21 mouse cellular contexts compared by ENCODE assay signal in genomic region chr11:19197790-19198189, GRCm38 (mm10).
"Had no signal": no experiment of that assay in that cellular context is flagged by ENCODE, and none has a peak within 500 bp of the region (broad histone marks: within the 10 kb centered on the region; RNA-seq: fewer than 3 reads in every experiment).

No protein-coding gene starts in this region.

- H3K36me3 ChIP-seq: limb, embryonic 12.5 days; limb, embryonic 15.5 days; midbrain, embryonic 12.5 days; stomach, embryonic 15.5 days had no signal

- ATAC-seq: inflammation-experienced regulatory T-cells, adult 6 months; intestine, embryonic 16.5 days; liver, postnatal 0 days; lung, postnatal 0 days had no signal

- H3K9me3 ChIP-seq: limb, embryonic 12.5 days; limb, embryonic 15.5 days; midbrain, embryonic 12.5 days; stomach, embryonic 15.5 days had no signal

- H3K4me3 ChIP-seq: layer of hippocampus, adult 2 months; limb, embryonic 12.5 days; limb, embryonic 15.5 days; midbrain, embryonic 12.5 days; stomach, embryonic 15.5 days had no signal

- H3K9ac ChIP-seq: limb, embryonic 12.5 days; limb, embryonic 15.5 days; liver, embryonic 14.5 days; liver, postnatal 0 days; lung, embryonic 14.5 days; midbrain, embryonic 12.5 days; stomach, embryonic 15.5 days had no signal

- H3K27me3 ChIP-seq: limb, embryonic 12.5 days; limb, embryonic 15.5 days; stomach, embryonic 15.5 days had no signal

- H3K4me2 ChIP-seq: limb, embryonic 12.5 days; limb, embryonic 15.5 days; liver, embryonic 11.5 days; lung, embryonic 14.5 days; midbrain, embryonic 12.5 days; stomach, embryonic 15.5 days had no signal

- H3K27ac ChIP-seq: kidney, postnatal 0 days; layer of hippocampus, adult 2 months; limb, embryonic 12.5 days; limb, embryonic 15.5 days; liver, embryonic 14.5 days; macrophage; midbrain, embryonic 12.5 days; stomach, embryonic 15.5 days had no signal

- DNase-seq: kidney, adult 18-20 months; kidney, adult 9 months; kidney, postnatal 25 days; layer of hippocampus, adult 9-11 months; liver, postnatal 0 days; lung, embryonic 14.5 days; right cerebral cortex, postnatal 25 days; spleen, adult 18-20 months; thymus, postnatal 25 days had no signal

- H3K4me1 ChIP-seq: limb, embryonic 12.5 days; limb, embryonic 15.5 days; stomach, embryonic 15.5 days had no signal
